In the genomic region with DNA sequence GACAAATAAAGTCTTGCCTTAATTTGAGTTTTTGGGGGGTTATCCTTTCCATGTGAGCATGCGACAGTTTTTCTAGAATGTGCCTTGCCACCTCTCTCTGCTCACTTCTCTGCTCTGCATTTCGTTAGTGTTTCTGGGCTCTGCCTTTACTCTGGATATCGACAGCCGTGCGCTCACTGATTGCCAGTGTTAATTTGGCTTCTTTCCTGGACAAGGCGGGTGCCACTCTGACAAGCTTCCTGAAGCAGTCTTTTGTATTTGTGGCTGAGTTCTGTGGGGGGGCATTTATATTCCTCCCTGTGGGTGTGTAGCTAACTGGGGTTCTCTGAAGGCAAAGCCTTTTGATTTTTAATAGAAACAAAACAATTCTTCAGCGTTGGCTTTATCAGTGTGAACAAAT, we compare ENCODE assay signal across 21 mouse cellular contexts. TPM values are rescaled to one million over a fixed set of nuclear protein-coding genes. Genes with fewer than 3 reads are reported as not detected.
DNase-seq lines count a peak whose midpoint lies in the region; ATAC-seq and TF ChIP-seq lines count a peak whose summit lies in the region.
"Had no signal": no experiment of that assay in that cellular context is flagged by ENCODE, and none has a peak within 500 bp of the region (broad histone marks: within the 10 kb centered on the region; RNA-seq: fewer than 3 reads in every experiment).

No protein-coding gene starts in this region.

- 0 out of 2 replicates have a peak, but pooled peaks have one; percentile 39 for ATAC-seq in hindbrain, postnatal 0 days
- ATAC-seq: activated CD4-positive, CD25-positive, alpha-beta regulatory T cell, adult 4 months; intestine, embryonic 16.5 days; Patski had no signal

- TF ChIP-seq CTCF in hindbrain, postnatal 0 days (IDR thresholded peaks at IDR 0.05; ENCODE audit: low read depth), result no peak

- H3K27me3 ChIP-seq in hindbrain, postnatal 0 days (ENCODE audit: insufficient read depth, low read length), result no peaks in the 10 kb centered on the region
- H3K27me3 ChIP-seq in hindbrain, embryonic 10.5 days (ENCODE audit: insufficient read depth, poor library complexity, severe bottlenecking), result no peaks in the 10 kb centered on the region
- H3K27me3 ChIP-seq: kidney, embryonic 15.5 days; Patski had no signal

- WGBS in hindbrain, postnatal 0 days, result 38% methylated on average over 7 of the region's 7 CpGs
- WGBS in hindbrain, embryonic 10.5 days, result 73% methylated on average over 7 of the region's 7 CpGs

- H3K9me3 ChIP-seq in hindbrain, postnatal 0 days (ENCODE audit: low read length), result no peaks in the 10 kb centered on the region
- H3K9me3 ChIP-seq in hindbrain, embryonic 10.5 days, result no peaks in the 10 kb centered on the region
- H3K9me3 ChIP-seq: kidney, embryonic 15.5 days had no signal

- H3K36me3 ChIP-seq in hindbrain, postnatal 0 days (ENCODE audit: insufficient read depth, low read length), result no peaks in the 10 kb centered on the region
- no peaks in the 10 kb centered on the region for H3K36me3 ChIP-seq in hindbrain, embryonic 10.5 days
- H3K36me3 ChIP-seq: kidney, embryonic 15.5 days had no signal

- 0 out of 2 replicates have a peak overlapping the region, but pooled peaks have one; percentile 42 for H3K27ac ChIP-seq in hindbrain, postnatal 0 days
- no peak overlapping the region for H3K27ac ChIP-seq in hindbrain, embryonic 10.5 days
- H3K27ac ChIP-seq: gastrocnemius, adult 2 months; kidney, embryonic 15.5 days; layer of hippocampus, adult 2 months; stomach, postnatal 0 days had no signal

- H3K4me3 ChIP-seq in hindbrain, postnatal 0 days (ENCODE audit: low read length), result no peak overlapping the region
- H3K4me3 ChIP-seq in hindbrain, embryonic 10.5 days, result no peak overlapping the region
- H3K4me3 ChIP-seq: gastrocnemius, adult 2 months; kidney, embryonic 15.5 days; layer of hippocampus, adult 2 months had no signal

- no peak overlapping the region for H3K9ac ChIP-seq in hindbrain, postnatal 0 days (replicated peaks; ENCODE audit: low read length)
- H3K9ac ChIP-seq: kidney, embryonic 15.5 days had no signal

- no peak overlapping the region for H3K4me2 ChIP-seq in hindbrain, postnatal 0 days (ENCODE audit: low read depth, low read length)
- H3K4me2 ChIP-seq: kidney, embryonic 15.5 days had no signal

- peak; percentile 67 for DNase-seq in hindbrain, postnatal 0 days (ENCODE audit: low spot score)
- DNase-seq in hindbrain, embryonic 10.5 days (ENCODE audit: low spot score), result no peak
- DNase-seq in right cerebral cortex, postnatal 10 days (ENCODE audit: low spot score in 2 of 2), result peak; percentile 40 to 42
- DNase-seq in right cerebral cortex, adult 2 months (ENCODE audit: low spot score in 2 of 2), result no peak
- DNase-seq in cerebellum, adult 9-10 months, result peak; percentile 46
- DNase-seq in layer of hippocampus, postnatal 36 days, result peak; percentile 20 to 22
- DNase-seq in heart, postnatal 4 days, result no peak
- DNase-seq in testis, postnatal 10 days (ENCODE audit: low spot score), result no peak
- DNase-seq: adrenal gland, postnatal 14 days; gastrocnemius, adult 2 months; liver; lung, adult 2 months; lung, postnatal 36 days; right cerebral cortex, postnatal 14 days; thymus, postnatal 4 days had no signal

- 0 out of 2 replicates have a peak, but pooled peaks cover 8% of the 10 kb centered on the region for H3K4me1 ChIP-seq in hindbrain, postnatal 0 days (ENCODE audit: insufficient read depth, low read length)
- peaks cover 16% of the 10 kb centered on the region for H3K4me1 ChIP-seq in hindbrain, embryonic 10.5 days (replicated peaks)

RNA-seq across cellular contexts. Expression of a gene that starts 54.4 kb away (rescaled TPM):
- 40.8 and 54.3 TPM in 2 replicates for total RNA-seq in hindbrain, postnatal 0 days (2014; rRNA removed)
- polyA plus RNA-seq in hindbrain, postnatal 0 days (2015; fragmentation: Nextera tagmentation; extraction: Ambion mirVana), result 11.2 and 12.7 TPM in 2 replicates
- 12.2 and 15.2 TPM in 2 replicates for polyA plus RNA-seq in hindbrain, embryonic 10.5 days (2016; fragmentation: Nextera tagmentation; extraction: Ambion mirVana)
- total RNA-seq in layer of hippocampus, postnatal 36 days (2021), result 1 to 10 TPM; 7.8 to 8.2 TPM
- total RNA-seq in heart, postnatal 4 days (2021), result 10 to 100 TPM; 19.0 to 23.1 TPM

Comparison
In these comparisons a context has a peak if more than half of its experiments do, and no peak if none do; other contexts are left out.
1. DNase-seq: peak in hindbrain, postnatal 0 days (single experiment), right cerebral cortex, postnatal 10 days (2 of 2), cerebellum, adult 9-10 months (single experiment) and layer of hippocampus, postnatal 36 days (2 of 2); none in hindbrain, embryonic 10.5 days (single experiment), right cerebral cortex, adult 2 months (0 of 2), heart, postnatal 4 days (single experiment) and testis, postnatal 10 days (single experiment).